Mouse (Mus musculus) spleen, postnatal 36 days (tissue): ENCODE measurements around the gene Dach1.

Experiments used
- DNase-seq, 2 experiments: peaks; one replicate each; pipeline ENCODE4 v3.0.0; 2022; ENCODE audit warnings: low spot score in 2 of 2, mixed read lengths in 1 of 2

The Dach1 gene

DNA sequence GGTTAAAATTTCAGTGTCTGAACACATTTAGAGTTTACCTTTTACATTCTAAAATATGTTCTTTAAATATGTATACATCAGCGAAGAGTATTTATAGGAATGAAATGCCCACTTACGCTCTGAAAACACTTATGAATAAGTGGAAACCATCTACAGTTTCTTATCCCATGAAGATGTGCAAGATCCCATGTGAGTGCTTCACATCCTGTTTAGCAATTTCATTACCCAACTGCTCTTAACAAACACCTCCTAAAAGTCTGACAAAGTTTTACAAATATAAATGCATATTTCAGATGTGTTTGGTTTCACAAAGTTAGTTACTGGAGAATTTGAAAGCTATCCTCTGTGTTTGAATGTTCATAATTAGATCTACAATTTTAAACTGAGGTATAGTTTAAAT lies 59.6 kb downstream of the Dach1 start:
- DNase-seq = no peak

DNA sequence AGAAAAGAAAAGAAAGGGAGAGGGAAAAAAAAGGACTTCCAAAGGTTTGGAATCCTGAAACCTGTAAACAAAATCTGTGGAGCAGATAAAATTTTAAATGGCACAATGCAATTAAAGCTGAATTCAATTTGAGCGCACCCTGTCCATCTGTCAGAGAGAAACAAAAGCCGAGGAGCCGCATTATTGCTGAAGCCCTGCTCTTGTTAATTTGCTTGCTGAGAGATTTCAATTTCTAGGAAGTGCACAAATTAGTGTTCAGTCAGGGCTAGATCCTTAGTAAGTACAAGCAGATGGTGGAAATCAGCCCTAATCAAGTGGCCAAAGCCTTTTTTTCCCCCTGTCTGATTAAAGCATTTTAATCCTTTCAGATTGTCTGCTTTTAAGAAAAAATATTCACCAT lies 60.8 kb downstream of the Dach1 start:
- DNase-seq = no peak

- DNase-seq = no peak
Measured at GRCm38 (mm10) chr14:98106208-98106607, 63.4 kb downstream of the Dach1 start.

DNA sequence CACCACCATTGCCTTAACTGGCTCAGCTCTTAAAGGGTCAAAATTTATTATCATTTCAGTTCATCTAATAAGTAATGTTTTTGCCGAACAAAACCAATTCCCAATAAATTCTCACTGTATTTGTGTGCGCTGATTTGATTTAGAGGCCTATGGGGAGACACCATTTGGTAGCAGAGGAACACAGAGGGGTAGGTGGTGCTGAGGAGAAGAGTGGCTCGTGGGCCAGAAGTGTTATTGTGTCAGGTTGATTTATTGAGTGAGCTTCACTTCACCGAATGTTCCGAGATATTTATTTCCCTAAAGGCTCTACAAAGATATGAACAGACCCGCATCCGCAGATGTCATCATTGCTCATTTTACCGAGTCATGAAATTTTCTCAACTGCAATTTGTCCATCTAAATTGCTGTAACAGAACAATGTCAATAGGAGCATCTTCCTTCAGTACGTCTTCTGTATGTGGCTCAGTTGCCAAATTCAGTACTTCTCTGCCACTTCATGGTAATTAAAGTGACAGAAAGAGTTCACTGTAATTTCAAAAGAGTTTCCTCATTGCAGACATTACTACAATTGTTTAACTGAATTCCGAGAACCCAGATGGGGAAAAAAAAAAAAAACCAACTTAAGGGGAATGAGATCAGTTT lies 65.1 kb downstream of the Dach1 start:
- DNase-seq = no peak

DNA sequence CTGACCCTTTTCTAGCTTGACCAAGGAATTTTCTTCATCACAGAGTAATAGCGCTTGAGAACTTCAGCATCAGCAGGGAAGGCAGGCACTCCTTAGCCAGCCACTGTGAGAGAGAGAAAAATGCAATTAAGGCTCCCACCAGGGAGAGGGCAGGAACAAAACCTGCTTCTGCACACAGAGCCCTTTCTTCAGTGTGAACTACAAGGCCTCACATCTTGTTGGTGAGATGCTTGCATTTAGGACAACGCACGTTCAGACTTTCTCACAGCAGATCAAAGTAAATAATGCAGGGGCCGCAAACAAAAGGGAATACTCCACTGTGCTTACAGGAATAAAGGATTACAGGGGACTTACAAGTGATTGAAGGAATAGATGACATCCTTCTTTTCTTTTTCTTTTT lies 74.3 kb downstream of the Dach1 start:
- DNase-seq = no peak

GRCm38 (mm10) chr14:98089246-98089645 lies 80.3 kb downstream of the Dach1 start:
- DNase-seq = no peak

- no peak for DNase-seq
Measured at GRCm38 (mm10) chr14:98087355-98087754, 82.2 kb downstream of the Dach1 start.

DNA sequence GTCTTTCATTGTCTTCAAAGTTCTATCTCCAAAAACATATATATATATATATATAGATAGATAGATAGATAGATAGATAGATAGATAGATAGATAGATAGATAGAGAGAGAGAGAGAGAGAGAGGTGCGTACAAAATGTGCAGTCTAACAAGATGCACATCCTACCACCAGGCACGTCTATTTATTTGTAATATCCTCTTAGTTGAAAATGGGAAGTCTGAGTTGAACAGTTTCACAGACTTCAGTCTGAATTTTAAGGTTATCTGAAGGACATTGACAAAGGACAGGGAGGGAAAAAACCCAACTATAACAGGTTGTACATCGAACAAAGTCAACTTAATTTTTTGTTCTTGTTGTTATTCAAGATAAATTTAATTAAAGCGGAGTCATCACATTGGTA lies 82.8 kb downstream of the Dach1 start:
- no peak for DNase-seq

DNA sequence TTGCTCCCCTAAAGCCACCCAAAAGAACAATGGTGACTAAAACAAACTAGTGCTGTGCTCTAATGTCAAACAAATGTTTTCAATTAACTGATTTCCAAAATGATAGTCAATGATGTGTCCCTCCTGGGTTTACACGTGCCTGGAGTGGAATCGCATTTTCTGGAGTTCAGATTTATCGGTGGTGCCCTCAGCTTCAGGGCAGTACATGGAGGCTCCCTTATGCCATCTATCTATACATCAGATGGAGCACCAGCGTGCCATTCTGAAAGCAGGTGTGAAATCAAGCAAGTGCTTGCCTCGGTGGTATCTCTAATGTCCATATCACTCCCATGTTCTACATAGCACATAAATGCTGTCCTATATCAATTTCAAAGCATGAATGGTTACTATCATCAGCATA lies 84.4 kb downstream of the Dach1 start:
- DNase-seq = no peak

GRCm38 (mm10) chr14:98084720-98085119 lies 84.8 kb downstream of the Dach1 start:
- no peak for DNase-seq

- DNase-seq = no peak
Measured at GRCm38 (mm10) chr14:98083419-98083818, 86.1 kb downstream of the Dach1 start.

GRCm38 (mm10) chr14:98080014-98080413 lies 89.6 kb downstream of the Dach1 start:
- no peak for DNase-seq

DNA sequence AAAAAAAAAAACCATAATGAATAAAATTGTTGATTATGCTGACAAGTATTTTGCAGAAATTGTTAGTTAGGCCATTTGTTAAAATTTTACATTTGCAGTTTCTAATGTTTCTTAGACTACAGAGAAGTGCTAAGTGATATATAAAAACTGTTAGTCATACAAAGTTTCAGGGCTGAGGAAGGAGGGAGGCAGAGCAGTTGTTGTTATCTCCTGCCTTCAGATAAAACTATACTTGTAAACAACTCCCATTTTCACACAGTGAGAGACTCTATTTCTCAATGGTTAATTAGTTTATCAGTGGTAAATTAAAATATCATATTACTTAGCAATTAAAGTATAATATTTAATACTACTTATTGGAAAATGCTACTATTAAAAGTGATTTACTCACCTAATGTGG lies 91.6 kb downstream of the Dach1 start:
- no peak for DNase-seq

- no peak for DNase-seq
Measured at GRCm38 (mm10) chr14:98073421-98074080, 96.0 kb downstream of the Dach1 start.

- no peak for DNase-seq
Measured at GRCm38 (mm10) chr14:98072647-98073420, 96.7 kb downstream of the Dach1 start.

- no peak for DNase-seq
Measured at GRCm38 (mm10) chr14:98071877-98072276, 97.7 kb downstream of the Dach1 start.

GRCm38 (mm10) chr14:98067273-98067905 lies 102.2 kb downstream of the Dach1 start:
- no peak for DNase-seq

DNA sequence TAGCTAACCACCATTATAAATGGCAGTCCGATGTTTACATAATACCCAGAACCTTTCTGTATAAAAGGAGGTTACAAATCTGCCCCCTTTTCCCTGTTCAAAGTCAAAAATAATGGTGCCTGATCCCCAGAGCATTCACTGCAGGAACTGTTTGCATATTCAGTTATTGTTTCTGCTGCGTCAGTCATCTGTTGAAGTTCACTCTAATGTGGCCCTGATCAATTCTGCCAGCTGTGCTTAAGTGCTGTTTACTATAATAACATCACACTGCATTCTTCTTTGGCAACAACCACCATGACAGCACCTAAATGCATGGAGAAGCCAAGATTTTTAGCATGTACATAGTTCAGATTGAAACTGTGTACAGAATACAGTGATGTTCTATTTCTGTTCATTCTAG lies 105.4 kb downstream of the Dach1 start:
- DNase-seq = no peak

DNA sequence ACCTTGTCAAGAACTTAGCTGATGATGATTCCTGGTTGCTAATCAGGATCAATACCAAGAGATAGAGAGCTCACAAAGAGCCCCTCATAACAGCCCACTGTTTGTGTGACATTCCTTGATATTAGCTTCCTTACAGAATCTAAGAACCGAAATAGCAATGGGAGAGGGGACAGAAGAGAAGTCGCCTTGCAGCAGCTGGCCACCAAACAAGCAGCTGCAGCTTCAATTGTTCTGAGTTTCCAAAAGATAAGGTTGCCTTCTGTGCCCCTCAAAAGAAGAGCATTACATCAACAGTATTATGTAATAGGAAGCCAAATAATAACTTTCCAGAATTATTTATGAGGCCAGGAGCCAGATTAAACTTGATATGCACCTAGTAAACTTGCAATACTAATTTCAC lies 120.2 kb downstream of the Dach1 start:
- no peak for DNase-seq

- DNase-seq = no peak
Measured at GRCm38 (mm10) chr14:98048403-98048802, 121.2 kb downstream of the Dach1 start.

- DNase-seq = no peak
Measured at GRCm38 (mm10) chr14:98047670-98048069, 121.9 kb downstream of the Dach1 start.

- DNase-seq = no peak
Measured at GRCm38 (mm10) chr14:98046960-98047359, 122.6 kb downstream of the Dach1 start.
